Mouse (Mus musculus): ENCODE data around the gene Isy1. TPM values are rescaled to one million over a fixed set of nuclear protein-coding genes. Genes with fewer than 3 reads are reported as not detected.
A peak's percentile ranks its signal among the peaks of the same experiment; 100 is the strongest.

Gene Isy1
- total RNA-seq, 1 experiment from 2014 or later = 36.1 TPM

GRCm38 (mm10) chr6:87850155-87850899 lies 11.7 kb upstream of the Isy1 start:
- DNase-seq = peak; percentile 69

GRCm38 (mm10) chr6:87849780-87850154 lies 11.2 kb upstream of the Isy1 start:
- DNase-seq = no peak

- DNase-seq = no peak
Observed at GRCm38 (mm10) chr6:87846813-87847212, 8.2 kb upstream of the Isy1 start.

GRCm38 (mm10) chr6:87845031-87845695 lies 6.6 kb upstream of the Isy1 start:
- DNase-seq = no peak

GRCm38 (mm10) chr6:87842254-87842653 lies 3.7 kb upstream of the Isy1 start:
- DNase-seq = no peak

- DNase-seq = no peak
Observed at GRCm38 (mm10) chr6:87841635-87842034, 3.0 kb upstream of the Isy1 start.

GRCm38 (mm10) chr6:87839797-87840341 lies 1.3 kb upstream of the Isy1 start:
- no peak for DNase-seq

- DNase-seq = no peak
Observed at GRCm38 (mm10) chr6:87835695-87836094, 2.9 kb downstream of the Isy1 start, which contains the start of gene Gm45140. Gene Gm45140 (minus strand): TSS chr6:87835795.

GRCm38 (mm10) chr6:87820366-87820765 lies 18.2 kb downstream of the Isy1 start:
- no peak for DNase-seq

- DNase-seq = no peak
Observed at GRCm38 (mm10) chr6:87814486-87814885, 24.1 kb downstream of the Isy1 start.

GRCm38 (mm10) chr6:87812656-87813055 lies 25.9 kb downstream of the Isy1 start:
- no peak for DNase-seq

GRCm38 (mm10) chr6:87811675-87812338 lies 26.8 kb downstream of the Isy1 start, which contains the start of gene Rab43:
Gene Rab43 (minus strand): TSS chr6:87812164.
- peak; percentile 96 for DNase-seq

- peak; percentile 66 for DNase-seq
Observed at GRCm38 (mm10) chr6:87810713-87811669, 27.6 kb downstream of the Isy1 start.

GRCm38 (mm10) chr6:87810311-87810710 lies 28.3 kb downstream of the Isy1 start:
- DNase-seq = no peak

GRCm38 (mm10) chr6:87809651-87810161 lies 28.9 kb downstream of the Isy1 start:
- no peak for DNase-seq

GRCm38 (mm10) chr6:87809144-87809543 lies 29.5 kb downstream of the Isy1 start:
- no peak for DNase-seq

GRCm38 (mm10) chr6:87808521-87808920 lies 30.1 kb downstream of the Isy1 start:
- DNase-seq = no peak

GRCm38 (mm10) chr6:87807735-87808440 lies 30.7 kb downstream of the Isy1 start:
- DNase-seq = no peak

GRCm38 (mm10) chr6:87806857-87807256 lies 31.7 kb downstream of the Isy1 start:
- DNase-seq = no peak

- DNase-seq = no peak
Observed at GRCm38 (mm10) chr6:87806028-87806427, 32.6 kb downstream of the Isy1 start.

- no peak for DNase-seq
Observed at GRCm38 (mm10) chr6:87805448-87805847, 33.1 kb downstream of the Isy1 start.

Measured in adrenal gland, postnatal 25 days (tissue).